Mouse (Mus musculus): ENCODE data around the gene Mfap2.

The Mfap2 gene

GRCm38 (mm10) chr4:140988706-140989290 lies 21.4 kb upstream of the Mfap2 start:
- DNase-seq, result no peak

GRCm38 (mm10) chr4:140989447-140989846 lies 20.8 kb upstream of the Mfap2 start:
- DNase-seq, result no peak

GRCm38 (mm10) chr4:140992215-140992614 lies 18.0 kb upstream of the Mfap2 start:
- DNase-seq, result no peak

GRCm38 (mm10) chr4:140993846-140994245 lies 16.4 kb upstream of the Mfap2 start:
- no peak for DNase-seq

GRCm38 (mm10) chr4:140995811-140996210 lies 14.4 kb upstream of the Mfap2 start:
- no peak for DNase-seq

- DNase-seq, result no peak
Observed at GRCm38 (mm10) chr4:140996812-140997211, 13.4 kb upstream of the Mfap2 start.

GRCm38 (mm10) chr4:141005983-141006382 lies 4.2 kb upstream of the Mfap2 start:
- no peak for DNase-seq

- DNase-seq, result no peak
Observed at GRCm38 (mm10) chr4:141008028-141008427, 2.2 kb upstream of the Mfap2 start.

- no peak for DNase-seq
Observed at GRCm38 (mm10) chr4:141010526-141010925, 308 bp downstream of the Mfap2 start.

- DNase-seq, result no peak
Observed at GRCm38 (mm10) chr4:141010941-141011429, 767 bp downstream of the Mfap2 start.

- DNase-seq, result no peak
Observed at GRCm38 (mm10) chr4:141011556-141012328, 1.5 kb downstream of the Mfap2 start.

- no peak for DNase-seq
Observed at GRCm38 (mm10) chr4:141012558-141012957, 2.3 kb downstream of the Mfap2 start.

GRCm38 (mm10) chr4:141014114-141014513 lies 3.9 kb downstream of the Mfap2 start:
- no peak for DNase-seq

- no peak for DNase-seq
Observed at GRCm38 (mm10) chr4:141014856-141015255, 4.6 kb downstream of the Mfap2 start.

GRCm38 (mm10) chr4:141015356-141015755 lies 5.1 kb downstream of the Mfap2 start:
- DNase-seq, result no peak

GRCm38 (mm10) chr4:141016311-141016710 lies 6.1 kb downstream of the Mfap2 start:
- DNase-seq, result no peak

- DNase-seq, result no peak
Observed at GRCm38 (mm10) chr4:141017657-141018436, 7.6 kb downstream of the Mfap2 start.

GRCm38 (mm10) chr4:141020220-141020619 lies 10.0 kb downstream of the Mfap2 start:
- DNase-seq, result no peak

GRCm38 (mm10) chr4:141020811-141021613 lies 10.8 kb downstream of the Mfap2 start:
- DNase-seq, result no peak

GRCm38 (mm10) chr4:141021614-141021929 lies 11.4 kb downstream of the Mfap2 start:
- DNase-seq, result no peak

GRCm38 (mm10) chr4:141024052-141024451 lies 13.8 kb downstream of the Mfap2 start:
- DNase-seq, result no peak

- DNase-seq, result no peak
Observed at GRCm38 (mm10) chr4:141024992-141025391, 14.8 kb downstream of the Mfap2 start.

Data from right cerebral cortex, postnatal 25 days (tissue).